Mouse (Mus musculus): ENCODE data around the gene Gm21988.

DNA sequence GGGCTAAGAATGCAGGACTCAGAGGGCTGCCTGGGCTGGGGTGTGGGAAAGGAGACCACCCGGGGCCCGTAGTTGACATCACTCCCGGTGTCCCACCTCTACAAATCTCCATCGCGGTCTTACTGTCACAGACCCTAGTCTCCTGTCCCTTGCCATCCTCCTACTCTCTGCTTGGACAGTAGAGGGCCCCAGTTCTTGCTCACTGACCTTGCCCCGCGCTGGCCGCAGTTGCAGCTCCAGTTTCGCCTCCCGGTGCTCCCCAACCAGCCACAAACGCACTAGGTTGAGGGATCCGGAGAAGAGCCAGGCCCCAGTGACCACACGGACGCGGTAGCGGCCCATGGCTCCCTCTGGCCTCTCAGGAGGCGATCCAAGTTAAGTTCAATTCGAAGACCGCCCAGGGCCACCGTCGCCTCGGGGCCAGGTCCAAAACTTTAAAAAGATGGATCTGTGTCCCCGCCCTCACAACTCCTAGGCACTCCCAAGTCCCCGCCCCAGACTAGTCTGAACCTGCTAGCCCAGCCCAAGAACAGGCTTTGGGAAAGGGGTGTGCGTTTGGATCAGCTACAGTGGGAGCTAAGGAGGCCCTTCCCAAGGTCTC is 15.4 kb upstream of the Gm21988 start, which contains the start of gene Alox12:
- TF ChIP-seq CTCF (IDR thresholded peaks at IDR 0.05; ENCODE audit: low read depth, low read length) (peak; percentile 26; the same call in 1 of the 2 replicates), POLR2A (IDR thresholded peaks at IDR 0.05; ENCODE audit: borderline replicate concordance, low read depth, low read length) (no peak)

All from bone marrow macrophage, adult 2 months (primary cell).